ENCODE assay signal across 9 mouse cellular contexts in genomic region chr8:48844370-48844905, GRCm38 (mm10). TPM values are rescaled to one million over a fixed set of nuclear protein-coding genes. Genes with fewer than 3 reads are reported as not detected.
DNase-seq lines count a peak whose midpoint lies in the region; ATAC-seq lines count a peak whose summit lies in the region.
"Had no signal": no experiment of that assay in that cellular context is flagged by ENCODE, and none has a peak within 500 bp of the region (broad histone marks: within the 10 kb centered on the region; RNA-seq: fewer than 3 reads in every experiment).

No protein-coding gene starts in this region.

- H3K27ac ChIP-seq in heart, embryonic 10.5 days = peak overlapping the region; percentile 91; the same call in 1 of the 2 replicates
- H3K27ac ChIP-seq in embryonic facial prominence, embryonic 15.5 days (replicated peaks) = 0 out of 2 replicates have a peak overlapping the region, but pooled peaks have one; percentile 91
- peak overlapping the region; percentile 92 for H3K27ac ChIP-seq in midbrain, embryonic 14.5 days (replicated peaks; ENCODE audit: low read depth, low read length)

- peak overlapping the region; percentile 83 for H3K4me3 ChIP-seq in heart, embryonic 10.5 days
- H3K4me3 ChIP-seq in embryonic facial prominence, embryonic 15.5 days (replicated peaks) = peak overlapping the region; percentile 82
- H3K4me3 ChIP-seq in midbrain, embryonic 14.5 days (replicated peaks; ENCODE audit: low read depth, low read length) = peak overlapping the region; percentile 77

- H3K4me1 ChIP-seq in heart, embryonic 10.5 days = peaks cover 23% of the 10 kb centered on the region
- H3K4me1 ChIP-seq in embryonic facial prominence, embryonic 15.5 days = peaks cover 22% of the 10 kb centered on the region
- peaks cover 20% of the 10 kb centered on the region for H3K4me1 ChIP-seq in midbrain, embryonic 14.5 days (ENCODE audit: control insufficient read depth, insufficient read depth, low read length)

- peak overlapping the region; percentile 84 for H3K4me2 ChIP-seq in embryonic facial prominence, embryonic 15.5 days (replicated peaks)
- peak overlapping the region; percentile 93 for H3K4me2 ChIP-seq in midbrain, embryonic 14.5 days (ENCODE audit: low read length)

- no peaks in the 10 kb centered on the region for H3K36me3 ChIP-seq in heart, embryonic 10.5 days
- no peaks in the 10 kb centered on the region for H3K36me3 ChIP-seq in embryonic facial prominence, embryonic 15.5 days
- no peaks in the 10 kb centered on the region for H3K36me3 ChIP-seq in midbrain, embryonic 14.5 days (ENCODE audit: control insufficient read depth, insufficient read depth, low read length)

- no peaks in the 10 kb centered on the region for H3K9me3 ChIP-seq in heart, embryonic 10.5 days
- no peaks in the 10 kb centered on the region for H3K9me3 ChIP-seq in embryonic facial prominence, embryonic 15.5 days (replicated peaks)
- no peaks in the 10 kb centered on the region for H3K9me3 ChIP-seq in midbrain, embryonic 14.5 days (ENCODE audit: control insufficient read depth, low read length)

- no peak for ATAC-seq in embryonic facial prominence, embryonic 15.5 days (ENCODE audit: insufficient number of reproducible peaks, low FRiP score, low TSS enrichment, low read depth)
- no peak for ATAC-seq in midbrain, embryonic 14.5 days (ENCODE audit: low FRiP score, low TSS enrichment)

- WGBS in heart, embryonic 10.5 days = 0% methylated on average over 14 of the region's 14 CpGs
- WGBS in embryonic facial prominence, embryonic 15.5 days = under 1% methylated on average over 14 of the region's 14 CpGs
- under 1% methylated on average over 14 of the region's 14 CpGs for WGBS in midbrain, embryonic 14.5 days

- no peak for DNase-seq in heart, embryonic 10.5 days (ENCODE audit: low spot score)
- no peak for DNase-seq in heart, adult 8-10 months (ENCODE audit: low spot score)
- DNase-seq in kidney, adult 18-20 months = peak; percentile 52
- DNase-seq in midbrain, embryonic 14.5 days = peak; percentile 35
- DNase-seq in right cerebral cortex, postnatal 4 days = no peak
- DNase-seq in spleen, postnatal 4 days (ENCODE audit: low spot score in 2 of 2) = no peak
- DNase-seq in thymus, postnatal 10 days (ENCODE audit: low spot score in 2 of 2) = no peak

- H3K9ac ChIP-seq in embryonic facial prominence, embryonic 15.5 days = 0 out of 2 replicates have a peak overlapping the region, but pooled peaks have one; percentile 0
- H3K9ac ChIP-seq in midbrain, embryonic 14.5 days (replicated peaks; ENCODE audit: low read length) = peak overlapping the region; percentile 77

- H3K27me3 ChIP-seq in heart, embryonic 10.5 days (ENCODE audit: insufficient read depth, poor library complexity, severe bottlenecking) = peaks cover 43% of the 10 kb centered on the region
- peaks cover 13% of the 10 kb centered on the region for H3K27me3 ChIP-seq in embryonic facial prominence, embryonic 15.5 days
- peaks cover 22% of the 10 kb centered on the region; the same call in 1 of the 2 replicates for H3K27me3 ChIP-seq in midbrain, embryonic 14.5 days (ENCODE audit: control insufficient read depth, insufficient read depth, low read length)

RNA-seq across cellular contexts. Expression of gene Tenm3, which starts 0.7 kb away (rescaled TPM):
- polyA plus RNA-seq in heart, embryonic 10.5 days (2016; fragmentation: Nextera tagmentation; extraction: Ambion mirVana) = 13.9 and 24.9 TPM in 2 replicates
- total RNA-seq in heart, adult 8-10 months (2022) = 1 to 10 TPM; 2.1 to 3.8 (median 3.2) TPM
- polyA plus RNA-seq in embryonic facial prominence, embryonic 15.5 days (2015; fragmentation: Nextera tagmentation; extraction: Ambion mirVana) = 41.9 and 42.9 TPM in 2 replicates
- 45.2 and 61.6 TPM in 2 replicates for polyA plus RNA-seq in midbrain, embryonic 14.5 days (2014; fragmentation: Nextera tagmentation; extraction: Ambion mirVana)
- total RNA-seq: MEL had no signal

Comparison
In these comparisons a context has a peak if more than half of its experiments do, and no peak if none do; other contexts are left out.
1. DNase-seq: peak in kidney, adult 18-20 months (single experiment) and midbrain, embryonic 14.5 days (single experiment); none in heart, embryonic 10.5 days (single experiment), heart, adult 8-10 months (single experiment), right cerebral cortex, postnatal 4 days (single experiment), spleen, postnatal 4 days (0 of 2) and thymus, postnatal 10 days (0 of 2).
2. Peak in every context shown above with its lines, with median percentiles within 50 percentile points of each other: H3K27ac ChIP-seq and H3K4me3 ChIP-seq.